Mouse (Mus musculus) cerebellum, adult 18-20 months (tissue): ENCODE measurements at regions not wholly inside any gene's neighbourhood (a gene's known extent, or its start where the extent isn't known, plus 50 kb on each side); places are given as distances from the start of the nearest gene placed in this dataset.

Source experiments
- DNase-seq, 2 experiments: peaks; one replicate each; pipeline ENCODE4 v3.0.0; 2021

DNA sequence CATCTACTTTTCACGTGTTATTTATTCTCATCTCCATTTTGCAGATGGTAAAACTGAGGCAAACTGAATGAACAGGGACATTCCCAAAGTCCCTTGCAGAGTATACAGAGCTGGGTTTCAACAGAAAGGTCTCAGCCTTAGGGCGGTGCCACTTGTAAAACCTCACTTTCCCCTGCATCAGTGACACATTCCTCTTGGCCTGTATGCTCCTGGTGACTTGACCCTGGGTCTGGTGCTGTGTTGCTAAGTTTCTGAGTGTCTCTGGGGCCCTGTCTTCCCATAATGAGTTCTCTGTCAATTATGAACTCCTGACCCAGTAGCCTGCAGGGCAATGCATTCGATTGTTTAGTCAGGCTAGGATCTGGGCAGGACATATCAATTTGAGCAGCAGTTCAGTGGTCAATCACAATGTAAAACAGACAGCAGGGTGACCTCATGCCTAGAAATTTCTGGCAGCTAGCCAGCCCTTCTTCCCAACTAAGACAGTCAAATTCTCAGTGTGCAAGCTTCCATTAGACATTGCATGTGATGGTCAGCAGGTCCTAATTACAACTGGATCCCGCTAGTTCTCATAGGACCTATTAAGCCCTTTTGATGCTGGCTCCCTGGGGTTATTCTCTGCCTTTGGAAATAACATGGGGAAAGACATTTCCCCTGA, 863.5 kb upstream of the Lrrc6 start:
- DNase-seq: no peak

DNA sequence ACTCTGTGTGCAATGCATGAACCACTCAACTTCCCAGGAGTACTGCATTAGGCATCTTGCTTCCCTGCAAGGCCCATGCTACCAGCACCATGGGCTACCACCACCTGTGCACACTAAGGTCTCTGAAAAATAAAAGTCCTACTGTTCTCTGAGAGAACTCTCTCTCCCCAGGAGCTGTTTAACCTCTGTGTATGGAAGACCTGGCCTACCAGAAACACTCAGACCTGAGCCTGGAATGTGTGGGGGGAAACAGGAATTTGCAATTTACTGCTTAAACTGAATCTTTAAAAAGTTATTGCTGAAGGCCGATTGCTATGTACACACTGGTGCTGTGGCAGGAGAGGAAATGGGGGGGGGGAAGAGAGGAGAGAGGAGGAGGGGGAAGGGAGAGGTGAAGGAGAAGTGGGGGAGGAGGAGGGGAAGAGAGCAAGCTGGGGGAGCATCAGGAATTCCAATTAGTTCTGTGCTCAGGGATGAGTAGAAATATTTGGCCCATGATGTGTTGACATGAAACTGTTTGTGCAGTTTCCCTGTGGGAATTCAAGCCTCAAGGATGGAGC, 860.4 kb upstream of the Lrrc6 start:
- DNase-seq: no peak

DNA sequence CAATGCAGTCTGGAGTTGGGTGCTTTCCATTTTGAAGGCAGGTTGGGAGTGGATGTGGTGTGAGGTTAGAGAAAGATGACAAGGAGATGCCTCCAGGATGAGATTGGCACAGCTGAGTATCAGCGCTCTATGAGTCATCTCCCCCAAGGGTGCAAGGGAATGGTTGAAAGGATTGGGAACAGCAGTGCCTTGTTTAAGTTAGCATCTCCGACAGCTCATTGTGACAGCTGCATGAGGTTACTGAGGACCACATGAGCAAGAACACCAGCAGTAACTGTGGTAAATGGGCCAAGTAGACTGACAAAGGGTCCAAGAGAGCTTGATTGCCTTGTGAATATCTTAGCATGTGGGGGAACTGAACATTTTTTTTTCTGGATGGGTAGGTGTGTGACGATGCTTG, 857.2 kb upstream of the Lrrc6 start:
- no peak for DNase-seq

DNA sequence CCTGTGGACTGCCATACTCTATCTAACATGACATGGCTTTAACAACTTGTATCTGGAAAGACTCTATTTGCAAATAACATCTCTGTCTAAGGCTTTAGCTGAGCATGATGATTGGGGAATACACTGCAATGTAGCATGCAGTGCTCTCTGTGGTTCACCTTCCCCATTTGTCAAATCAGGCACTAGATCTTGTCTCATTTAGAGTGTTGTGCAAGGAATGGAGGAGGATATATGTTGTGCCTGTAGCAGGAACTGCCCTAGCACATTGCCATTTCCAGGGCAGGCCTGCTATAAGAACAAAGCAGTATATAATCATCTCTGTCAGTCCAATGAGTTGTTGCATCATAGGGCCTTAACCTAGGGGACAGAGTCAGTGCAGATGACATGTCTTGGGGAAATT, 854.6 kb upstream of the Lrrc6 start:
- DNase-seq: no peak

DNA sequence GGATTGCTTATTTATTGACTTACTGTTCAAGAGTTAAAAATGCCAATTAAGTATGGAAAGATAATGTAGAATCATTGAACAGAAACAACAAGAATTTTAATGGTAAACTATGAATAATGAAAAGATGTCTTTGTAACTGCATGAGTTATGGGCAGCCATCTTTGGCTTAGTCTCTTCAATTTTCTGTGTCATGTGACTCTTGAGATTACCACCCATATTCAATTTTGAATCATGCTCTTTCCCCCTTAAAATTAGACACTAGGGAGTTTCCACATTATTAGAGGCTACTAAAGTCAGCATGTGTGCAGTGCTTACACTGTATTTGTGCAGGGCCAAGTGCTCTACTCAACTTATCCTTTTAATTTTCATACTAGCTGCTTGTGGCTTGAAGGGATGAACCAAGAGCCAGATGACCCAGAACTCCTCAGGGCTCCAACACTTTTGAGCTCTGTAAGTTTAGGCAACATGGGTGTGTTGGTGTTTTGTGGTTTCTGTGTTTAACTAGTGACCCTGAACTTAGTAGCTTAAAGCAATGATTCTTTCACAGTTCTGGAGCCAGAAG, 854.0 kb upstream of the Lrrc6 start:
- DNase-seq: no peak

DNA sequence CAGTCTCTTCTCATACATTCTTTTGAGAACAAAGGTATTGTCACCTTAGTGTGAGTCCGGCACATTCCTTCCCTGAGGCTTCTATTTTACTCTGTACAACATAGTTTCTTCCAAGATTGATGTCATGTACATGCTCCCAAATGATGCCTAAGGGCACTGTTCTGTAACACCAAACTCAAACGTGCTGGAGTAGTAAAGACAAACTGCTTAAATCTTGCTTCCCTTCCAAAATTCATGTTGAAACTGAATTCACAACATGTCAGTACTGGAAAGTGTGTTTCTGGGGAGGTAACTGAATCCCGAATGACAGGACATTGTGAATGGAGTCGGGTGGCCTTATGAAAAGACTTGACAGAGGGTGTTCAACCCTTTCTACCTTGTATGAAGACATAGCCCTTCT, 848.8 kb upstream of the Lrrc6 start:
- DNase-seq: no peak

DNA sequence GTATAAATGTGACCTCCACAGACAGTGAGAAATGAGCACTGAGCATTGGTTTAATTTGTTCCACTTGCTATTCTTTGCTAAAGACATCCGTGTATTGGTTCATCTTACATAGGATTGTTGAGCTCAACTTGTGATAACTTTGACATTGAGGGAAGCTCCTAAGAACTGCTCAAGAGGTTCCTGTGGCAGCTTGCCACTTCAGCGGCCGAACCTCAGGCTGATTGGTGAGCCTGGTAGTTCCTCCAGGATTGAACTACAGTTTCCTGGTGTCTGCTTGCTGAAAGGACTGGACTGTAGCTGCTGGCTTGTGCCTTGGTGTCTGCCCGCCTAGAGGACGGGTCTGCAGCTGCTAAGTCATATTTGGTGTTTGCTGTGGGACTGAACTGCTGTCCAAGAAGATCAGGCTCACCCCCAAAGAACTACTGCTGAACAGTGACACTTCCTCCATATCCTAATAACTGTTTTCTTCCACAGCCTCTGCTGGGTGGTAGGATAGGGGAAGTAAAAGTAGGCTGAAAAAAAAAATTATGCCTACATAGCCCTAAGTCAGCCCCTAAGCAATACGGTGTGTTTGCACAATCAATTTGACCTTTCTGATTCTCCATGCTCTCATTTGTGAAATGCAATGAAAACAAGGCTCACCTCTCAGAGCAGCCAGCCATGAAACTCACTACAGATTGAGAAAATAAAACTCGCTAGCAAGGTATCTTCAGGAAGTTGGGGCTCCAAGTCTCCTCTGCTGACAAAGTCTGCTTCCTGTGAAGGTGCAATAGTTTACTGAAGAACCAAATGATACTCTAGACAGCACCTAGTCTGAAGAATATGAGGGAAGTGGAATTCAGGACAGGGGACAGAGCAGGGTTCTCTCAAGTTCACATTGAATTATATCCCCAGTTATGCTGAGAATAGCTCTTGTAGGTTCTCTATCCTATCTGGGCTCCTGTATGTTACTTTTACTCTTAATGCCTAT, 844.8 kb upstream of the Lrrc6 start:
- DNase-seq: no peak

DNA sequence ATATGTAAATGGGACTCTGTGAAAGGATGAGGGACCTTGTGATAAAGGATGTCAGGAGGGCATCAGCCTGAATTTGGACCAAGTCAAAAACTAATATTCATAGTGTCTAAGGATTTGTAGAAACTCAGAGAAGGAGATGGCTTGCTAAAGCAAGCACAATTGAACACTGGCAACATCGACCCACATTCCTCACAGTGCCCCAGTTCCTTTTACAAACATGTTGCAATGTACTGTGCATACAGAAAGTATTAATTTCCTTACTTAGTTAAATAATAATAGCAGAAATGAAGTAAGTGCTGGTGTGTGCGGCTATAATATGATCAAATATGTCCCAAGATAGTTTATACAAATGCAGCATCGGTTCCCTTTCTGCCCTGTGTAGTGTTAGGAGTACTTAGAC, 841.3 kb upstream of the Lrrc6 start:
- no peak for DNase-seq

DNA sequence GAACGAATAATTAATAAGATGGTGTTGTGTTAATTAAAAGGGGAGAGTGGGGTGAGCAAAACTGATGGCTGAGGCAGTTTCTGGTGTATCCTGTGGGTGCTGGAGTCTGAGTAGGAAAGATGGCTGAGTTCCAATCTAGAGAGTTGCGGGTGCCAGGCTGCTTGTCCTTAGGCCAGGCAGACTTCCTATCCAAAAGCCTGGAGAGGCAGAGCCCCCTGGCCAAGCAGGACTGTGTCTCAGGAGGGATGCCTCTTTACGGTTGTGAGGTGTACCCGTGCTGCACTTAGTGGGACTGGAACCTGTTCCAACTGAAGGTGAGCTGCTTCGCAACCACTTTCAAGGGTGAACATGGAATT, 836.3 kb upstream of the Lrrc6 start:
- DNase-seq: no peak

DNA sequence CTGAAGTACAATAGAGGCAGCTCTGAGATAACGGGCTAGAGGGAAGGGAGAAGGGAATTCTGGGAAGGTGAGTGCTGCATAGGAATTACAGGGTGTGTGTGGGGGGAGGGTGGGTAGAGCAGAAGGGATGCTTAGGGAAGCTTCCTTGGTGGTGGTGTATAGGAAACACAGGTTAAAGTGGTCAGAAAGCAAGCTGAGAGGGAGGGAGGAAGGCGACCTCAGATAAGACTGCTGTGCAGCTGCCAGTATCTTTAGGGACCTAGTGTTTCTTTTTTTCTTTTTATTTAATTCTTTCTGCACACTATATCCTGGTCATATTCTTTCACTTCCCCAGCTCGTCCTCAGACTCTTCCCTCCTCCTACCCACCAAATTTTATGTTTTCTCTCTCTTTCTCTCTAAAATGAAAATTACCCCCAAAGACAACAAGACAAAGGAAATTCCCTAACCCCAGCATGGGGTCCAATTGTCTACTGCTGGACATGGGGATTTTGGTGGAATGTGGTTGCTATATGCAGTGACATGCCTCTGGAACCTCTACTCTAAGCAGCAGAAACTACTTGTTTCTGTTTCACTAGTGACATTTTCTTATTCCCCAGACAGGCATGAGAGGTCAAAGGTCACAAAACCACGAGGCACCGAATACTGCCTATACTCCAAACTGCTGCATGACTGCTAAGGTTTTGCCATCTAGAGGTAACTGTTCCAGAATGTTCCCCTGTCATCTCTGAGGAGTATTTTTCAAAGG, 835.8 kb upstream of the Lrrc6 start:
- no peak for DNase-seq

DNA sequence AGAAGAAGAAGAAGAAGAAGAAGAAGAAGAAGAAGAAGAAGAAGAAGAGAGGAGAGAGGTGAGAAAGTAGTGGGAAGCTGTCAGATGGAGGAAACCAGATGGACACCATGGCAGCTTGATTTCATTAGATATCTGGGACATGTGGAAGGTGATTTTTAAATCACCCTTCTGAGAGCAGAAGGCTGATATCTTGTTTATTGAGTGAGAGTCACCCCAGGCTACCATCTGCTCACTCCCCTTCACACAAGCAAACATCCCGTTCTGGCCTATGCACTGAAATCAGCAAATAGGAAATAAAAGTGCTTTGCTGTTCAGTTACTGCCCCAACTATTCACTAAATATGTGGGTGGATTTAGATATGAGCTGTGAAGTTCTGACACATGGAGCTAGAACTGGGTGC, 831.8 kb upstream of the Lrrc6 start:
- DNase-seq: peak; percentile 1 to 3

DNA sequence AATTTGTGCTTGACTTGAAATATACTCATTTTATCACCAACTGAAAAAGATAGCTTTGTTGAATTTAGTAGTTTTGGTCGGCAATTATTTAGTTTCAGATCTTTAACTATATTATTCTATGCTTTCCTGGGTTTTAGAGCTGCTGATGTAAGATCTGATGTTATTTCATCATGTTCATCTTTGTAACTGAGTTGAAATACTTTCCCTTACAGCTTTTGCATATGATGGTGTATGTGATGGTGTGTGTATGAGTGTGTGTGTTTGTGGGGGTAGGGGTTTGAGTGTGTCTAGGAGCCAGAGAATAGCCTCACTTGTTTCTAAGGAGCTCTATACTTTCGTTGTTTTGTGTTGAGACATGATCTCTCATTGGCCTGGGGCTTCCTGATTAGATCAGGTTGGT, 819.6 kb upstream of the Lrrc6 start:
- no peak for DNase-seq

DNA sequence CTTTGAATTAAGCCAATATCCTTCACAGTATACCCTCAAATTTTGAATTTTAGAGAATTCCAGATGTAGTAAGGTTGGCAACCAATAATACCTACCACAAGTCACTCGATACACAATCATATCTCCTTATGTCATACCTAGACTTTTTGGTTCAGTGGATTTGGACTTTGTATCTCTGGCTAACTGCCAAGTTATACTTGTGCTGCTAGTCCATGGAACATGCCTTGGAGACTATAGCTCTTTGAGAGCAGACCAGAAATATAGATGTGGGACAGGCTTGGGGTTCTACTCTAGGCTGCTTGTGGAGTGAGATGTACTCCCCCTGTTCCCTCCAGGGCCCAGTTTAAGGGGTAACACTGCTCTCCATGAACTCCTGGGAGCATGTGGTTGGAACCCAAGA, 814.5 kb upstream of the Lrrc6 start:
- DNase-seq: no peak

DNA sequence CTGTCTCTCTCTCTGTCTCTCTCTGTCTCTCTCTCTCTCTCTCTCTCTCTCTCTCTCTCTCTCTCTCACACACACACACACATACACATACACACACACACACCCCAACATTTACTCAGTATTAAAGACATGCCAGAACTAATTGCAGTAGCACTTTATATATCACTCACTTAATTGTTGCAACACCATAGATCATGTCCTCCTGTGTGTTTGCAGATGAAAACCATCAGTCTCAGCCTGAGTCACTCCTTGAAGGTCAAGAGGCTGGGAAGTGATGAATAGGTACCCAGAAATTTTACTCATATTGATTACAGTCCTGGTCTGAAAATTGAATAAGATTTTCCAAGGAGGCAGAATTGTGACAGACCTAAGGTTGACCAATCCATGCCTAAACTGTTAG, 812.9 kb upstream of the Lrrc6 start:
- no peak for DNase-seq

DNA sequence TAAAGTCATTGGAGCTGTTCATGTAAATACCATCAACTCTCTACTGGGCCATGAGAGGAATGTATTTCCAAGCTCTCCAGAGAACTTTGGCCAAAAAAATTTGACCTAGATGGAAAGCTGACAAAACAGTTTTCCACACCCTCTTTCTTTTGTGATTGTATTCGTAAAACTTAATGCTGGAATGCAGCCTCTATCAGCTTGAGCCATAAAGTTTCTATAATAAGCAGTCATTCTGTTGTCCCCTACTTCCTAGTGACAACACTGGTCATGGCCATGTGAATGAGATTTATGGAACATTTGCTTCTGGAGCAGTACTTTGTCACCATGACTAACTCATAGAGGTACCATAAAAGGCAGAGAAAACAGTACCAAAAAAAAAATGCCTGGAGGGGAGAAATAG, 805.0 kb upstream of the Lrrc6 start:
- DNase-seq: no peak

DNA sequence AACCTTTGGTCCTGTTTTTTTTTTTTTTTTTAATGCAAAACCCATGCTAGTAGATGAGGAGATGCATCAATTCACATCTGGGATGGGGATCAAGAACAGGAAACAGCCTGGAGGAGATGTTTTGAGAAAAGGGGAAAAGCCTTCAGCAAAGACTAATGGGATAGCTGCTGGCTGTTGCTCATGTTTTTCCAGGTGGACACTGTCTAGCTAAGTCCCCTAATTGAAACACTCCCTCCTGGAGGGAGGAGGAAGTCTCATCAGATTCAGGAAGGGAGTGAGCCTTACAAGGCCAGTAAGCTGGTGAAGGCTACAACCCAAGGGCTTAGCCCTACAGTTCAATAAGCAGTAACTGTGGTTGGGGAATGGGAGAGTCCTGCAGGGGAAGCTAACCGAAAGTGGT, 803.1 kb upstream of the Lrrc6 start:
- DNase-seq: no peak

DNA sequence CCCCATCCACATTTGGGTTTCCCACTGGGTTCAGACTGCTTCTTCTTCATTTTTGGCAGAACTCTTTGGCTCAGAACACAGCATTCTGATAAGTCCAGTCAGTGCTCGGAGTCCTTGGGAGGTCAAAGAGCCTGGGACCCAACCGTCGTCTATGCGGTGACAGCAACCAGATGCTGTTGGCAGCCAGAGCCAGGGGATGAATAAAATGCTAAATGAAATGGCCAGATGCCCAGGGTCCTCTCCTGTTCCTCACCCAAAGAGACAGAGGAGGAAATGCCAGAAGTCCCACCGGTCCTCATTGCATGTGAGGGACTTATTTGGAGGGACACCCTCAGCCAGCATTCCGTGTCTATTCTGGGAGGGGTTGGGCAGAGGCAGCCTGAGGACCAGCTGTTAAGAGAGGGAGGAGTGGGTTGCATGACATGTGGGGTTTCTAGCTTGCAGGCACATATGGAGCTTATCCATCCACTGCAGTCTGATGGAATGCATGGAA, 801.2 kb upstream of the Lrrc6 start:
- no peak for DNase-seq

DNA sequence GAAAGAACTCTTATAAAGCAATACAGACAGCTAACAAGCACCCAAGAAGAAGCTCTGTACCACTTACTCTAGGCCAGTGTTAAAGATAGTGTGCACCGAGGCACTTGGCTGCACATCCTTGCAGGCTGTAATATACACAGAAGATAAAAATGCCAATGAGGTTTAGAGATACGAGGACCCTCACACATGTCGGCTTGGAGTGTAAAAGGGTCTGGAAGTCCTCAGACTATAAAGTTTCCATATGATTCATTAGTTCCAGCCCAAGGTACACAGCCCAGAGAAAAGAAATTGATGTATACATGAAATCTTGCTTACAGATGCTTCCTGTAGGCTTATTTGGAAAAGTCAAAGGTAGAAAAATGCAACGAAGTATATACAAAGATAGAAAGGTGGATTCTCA, 800.3 kb upstream of the Lrrc6 start:
- no peak for DNase-seq

DNA sequence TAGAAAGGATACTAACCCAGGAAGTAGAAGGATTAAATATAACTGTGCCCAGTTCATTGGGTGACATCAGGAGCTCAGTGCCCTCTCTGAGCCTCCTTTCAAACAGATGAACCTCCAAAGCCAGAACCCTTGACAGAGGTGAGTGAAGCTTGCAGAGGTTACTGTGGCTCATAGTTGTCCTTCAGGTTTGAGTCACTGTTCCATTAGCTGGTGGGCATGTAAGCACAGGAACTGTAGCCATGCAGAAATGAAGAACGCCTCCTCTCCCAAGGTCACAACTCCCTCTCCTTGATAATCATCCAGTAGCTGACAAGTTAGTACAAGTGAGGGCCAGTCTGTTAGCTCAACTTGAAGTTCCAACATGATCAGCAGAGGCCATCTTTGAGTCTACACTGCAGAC, 794.1 kb upstream of the Lrrc6 start:
- no peak for DNase-seq

DNA sequence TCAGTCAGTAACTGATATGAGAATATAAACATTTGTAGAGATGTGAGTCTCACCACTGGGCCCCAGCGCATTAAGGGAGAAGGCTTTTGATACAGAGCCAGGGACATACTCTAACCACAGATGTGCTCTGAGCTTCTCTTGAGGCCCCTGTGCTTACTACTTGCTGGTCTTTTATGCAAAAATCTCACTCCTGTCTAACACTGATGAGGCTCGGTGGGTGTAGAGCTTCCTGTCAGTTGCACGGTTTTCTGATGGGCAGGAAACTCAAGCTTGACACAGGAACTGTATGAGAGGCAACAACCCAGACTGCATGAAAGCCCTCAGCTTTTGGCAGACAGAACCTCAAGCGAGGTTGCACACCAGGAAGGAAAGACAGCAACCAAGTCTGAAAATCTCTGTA, 789.0 kb upstream of the Lrrc6 start:
- no peak for DNase-seq

DNA sequence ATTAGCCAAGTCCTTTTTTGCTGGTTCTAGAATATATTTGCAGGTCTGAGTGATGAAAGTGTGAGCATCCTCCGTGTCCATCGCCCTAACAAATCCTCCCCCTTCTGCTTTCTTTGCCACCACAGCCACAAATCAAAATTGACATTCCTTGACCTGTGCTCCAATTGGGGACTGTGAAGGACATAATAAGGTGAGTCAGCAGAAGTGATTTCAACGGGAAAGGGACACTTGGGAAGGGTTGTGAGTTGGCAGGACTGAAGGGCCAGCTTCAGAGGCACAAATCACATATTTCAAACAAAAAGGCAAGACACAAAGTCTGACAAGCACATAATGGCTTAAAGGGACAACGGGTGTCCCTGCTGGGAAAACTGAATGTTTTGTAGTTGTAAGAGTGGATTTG, 784.2 kb upstream of the Lrrc6 start:
- DNase-seq: no peak

DNA sequence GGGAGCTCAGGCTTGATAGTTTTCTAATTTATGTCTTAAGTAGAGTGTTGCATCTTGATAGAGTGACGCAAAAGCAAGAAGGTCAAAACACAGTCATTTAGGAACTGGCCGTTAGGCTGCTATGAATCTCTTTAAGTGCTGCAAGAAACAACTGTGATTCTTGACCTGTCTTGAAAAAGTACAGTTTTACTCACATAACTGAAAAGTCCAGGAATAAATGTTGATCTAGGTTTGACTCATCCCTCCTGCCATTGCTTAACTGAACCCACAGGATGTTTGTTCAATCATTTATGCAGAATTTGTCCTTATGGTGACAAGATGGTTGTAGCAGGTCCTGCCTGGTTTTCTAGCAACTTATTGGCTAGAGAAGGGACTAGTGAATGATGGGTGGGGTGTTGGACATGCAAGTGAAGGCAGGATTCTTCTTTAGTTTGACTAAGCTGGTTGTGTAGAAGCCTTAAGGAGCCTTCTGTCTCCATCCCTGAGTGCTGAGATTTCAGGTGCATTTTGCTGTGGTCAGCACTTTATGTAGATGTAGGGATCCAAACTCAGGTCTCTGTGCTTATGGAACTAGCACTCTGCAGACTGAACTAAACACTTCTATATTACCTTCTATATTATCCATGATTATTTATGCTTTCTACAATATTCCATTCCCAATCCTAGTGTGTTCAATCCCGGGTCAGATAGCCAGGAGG, 782.7 kb upstream of the Lrrc6 start:
- no peak for DNase-seq
